Mouse (Mus musculus) ES-E14 (cell line): ENCODE results near the gene Slc9a9. TPM values are rescaled to one million over a fixed set of nuclear protein-coding genes. Genes with fewer than 3 reads are reported as not detected.

Source experiments
- DNase-seq: peaks from one replicate; pipeline ENCODE4 v3.0.0-alpha.2; 2013; ENCODE audit warnings: low read depth, low spot score
- H3K27ac ChIP-seq: 2 replicates; pipeline ENCODE4 v1.5.1; 2012; ENCODE audit warnings: low read depth, mild to moderate bottlenecking, low read length, moderate library complexity, mixed read lengths; ENCODE audit not compliant: poor library complexity, insufficient read depth, severe bottlenecking
- H3K36me3 ChIP-seq: 2 replicates; pipeline ENCODE4 v1.6.1; 2012; ENCODE audit warnings: mild to moderate bottlenecking, low read length, moderate library complexity, mixed read lengths; ENCODE audit not compliant: control insufficient read depth, poor library complexity, insufficient read depth, severe bottlenecking
- H3K4me1 ChIP-seq, 2 experiments: fragments of 150-350 bp in 1 of 2; sonication (generic) in 1 of 2; 2 replicates each; pipeline ENCODE4 v1.6.1; 2012; ENCODE audit warnings: low read length in 2 of 2, mild to moderate bottlenecking in 1 of 2, mixed read lengths in 1 of 2; ENCODE audit not compliant: control insufficient read depth in 2 of 2, insufficient read depth in 2 of 2, poor library complexity in 1 of 2
- H3K4me3 ChIP-seq, 2 experiments: fragments of 150-350 bp in 1 of 2; sonication (generic) in 1 of 2; 2 replicates each; pipeline ENCODE4 v1.5.1; 2012; ENCODE audit warnings: low read length in 2 of 2, low read depth in 1 of 2, mild to moderate bottlenecking in 1 of 2, mixed read lengths in 1 of 2; ENCODE audit not compliant: insufficient read depth in 1 of 2, poor library complexity in 1 of 2, severe bottlenecking in 1 of 2
- H3K9ac ChIP-seq: 2 replicates; pipeline ENCODE4 v1.6.1; 2012; ENCODE audit warnings: low read depth, mild to moderate bottlenecking, low read length, mixed read lengths; ENCODE audit not compliant: poor library complexity, insufficient read depth, severe bottlenecking
- H3K9me3 ChIP-seq: fragments of 150-350 bp; sonication (generic); 2 replicates; pipeline ENCODE4 v1.6.1; 2012; ENCODE audit warnings: low read depth, mild to moderate bottlenecking, low read length; ENCODE audit not compliant: control insufficient read depth, insufficient read depth
- CHD2 ChIP-seq: IDR thresholded peaks from 2 replicates; pipeline ENCODE4 v1.6.1; 2014; ENCODE audit warnings: mild to moderate bottlenecking, low read depth, low read length, inconsistent platforms
- HCFC1 ChIP-seq: IDR thresholded peaks from 2 replicates; pipeline ENCODE4 v1.6.1; 2012; ENCODE audit warnings: low read length, inconsistent platforms, borderline replicate concordance; ENCODE audit not compliant: insufficient read depth
- MAFK ChIP-seq: IDR thresholded peaks from 2 replicates; pipeline ENCODE4 v1.6.1; 2014; ENCODE audit warnings: mild to moderate bottlenecking, low read depth, low read length, inconsistent platforms; ENCODE audit not compliant: insufficient read depth
- ZC3H11A ChIP-seq: IDR thresholded peaks from 2 replicates; pipeline ENCODE4 v1.6.1; 2012; ENCODE audit warnings: low read depth, mild to moderate bottlenecking, inconsistent platforms, low read length, borderline replicate concordance
- ZNF384 ChIP-seq: IDR thresholded peaks from 2 replicates; pipeline ENCODE4 v1.6.1; 2012; ENCODE audit warnings: low read depth, low read length, inconsistent platforms
- in situ Hi-C, 2 experiments: fragments of 600-800 bp; cut with MboI; formaldehyde crosslinking; loops; one replicate each; pipeline ENCODE4 v1.15.1; 2025; ENCODE audit warnings: low sequenced_read_pairs in 2 of 2, inconsistent platforms in 1 of 2; ENCODE audit not compliant: unreplicated experiment in 2 of 2
- total RNA-seq: library from RNA; depleted of rRNA; stranded (reverse); fragments of 300-350 nt; gene quantifications from 2 replicates; pipeline ENCODE4 v1.2.3, GENCODE M21; 2012

Gene Slc9a9
- total RNA-seq, 1 experiment = 0.13 TPM

GRCm38 (mm10) chr9:94868557-94868956 lies 198.8 kb downstream of the Slc9a9 start:
- Histone ChIP-seq H3K9ac (no peak overlapping the region), H3K9me3 (no peaks in the 10 kb centered on the region)
- in situ Hi-C loops = no loop called here

DNA sequence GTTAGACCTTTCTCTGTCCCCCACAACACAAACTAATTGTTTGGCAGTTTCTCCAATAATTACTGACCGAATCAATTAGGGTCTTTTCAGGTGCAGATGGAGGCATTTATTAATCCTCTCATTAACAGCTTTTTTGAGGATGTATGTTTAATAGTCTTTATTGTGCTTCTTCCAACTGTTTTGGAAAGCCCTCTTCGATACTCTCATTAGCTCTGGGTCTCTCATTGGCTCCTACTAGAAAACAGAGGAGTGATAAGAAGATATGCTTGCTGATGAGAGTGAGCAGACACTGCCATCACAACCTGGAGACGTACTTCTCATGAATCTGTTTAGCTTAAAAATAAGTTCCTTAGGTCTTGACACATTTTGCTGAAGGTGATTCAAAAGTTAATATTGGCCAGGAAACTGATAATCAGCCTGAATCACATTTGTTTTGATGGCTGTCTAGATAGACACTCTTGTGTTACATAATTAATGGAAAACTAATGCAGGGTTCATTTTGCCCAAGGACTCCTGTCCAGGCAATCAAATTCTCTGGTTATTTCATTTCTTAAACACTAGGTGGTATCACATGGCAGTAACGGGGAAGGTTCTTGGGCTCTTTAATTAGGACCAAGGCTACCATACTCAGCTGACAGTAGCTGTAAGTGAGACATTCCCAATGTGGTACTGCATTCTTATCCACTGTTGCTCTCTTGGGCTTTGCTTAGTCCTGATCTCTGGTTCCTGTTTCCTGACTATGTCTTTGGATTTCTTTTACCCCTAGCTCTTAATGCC lies 199.5 kb downstream of the Slc9a9 start:
- TF ChIP-seq CHD2 (no peak), ZC3H11A (no peak), MAFK (no peak), HCFC1 (no peak), ZNF384 (no peak)
- H3K4me1 ChIP-seq = no peaks in the 10 kb centered on the region
- no peaks in the 10 kb centered on the region for H3K9me3 ChIP-seq
- no peak for DNase-seq
- in situ Hi-C loops = no loop called here
- H3K9ac ChIP-seq = no peak overlapping the region
- no peak overlapping the region for H3K4me3 ChIP-seq
- no peaks in the 10 kb centered on the region for H3K36me3 ChIP-seq
- no peak overlapping the region for H3K27ac ChIP-seq

More at GRCm38 (mm10) chr9:94868557-94868956, 198.8 kb downstream of the Slc9a9 start:
- H3K36me3 ChIP-seq = no peaks in the 10 kb centered on the region
- TF ChIP-seq ZNF384 (no peak), CHD2 (no peak), ZC3H11A (no peak), HCFC1 (no peak), MAFK (no peak)
- no peaks in the 10 kb centered on the region for H3K4me1 ChIP-seq
- H3K27ac ChIP-seq = no peak overlapping the region
- no peak for DNase-seq
- H3K4me3 ChIP-seq = no peak overlapping the region

DNA sequence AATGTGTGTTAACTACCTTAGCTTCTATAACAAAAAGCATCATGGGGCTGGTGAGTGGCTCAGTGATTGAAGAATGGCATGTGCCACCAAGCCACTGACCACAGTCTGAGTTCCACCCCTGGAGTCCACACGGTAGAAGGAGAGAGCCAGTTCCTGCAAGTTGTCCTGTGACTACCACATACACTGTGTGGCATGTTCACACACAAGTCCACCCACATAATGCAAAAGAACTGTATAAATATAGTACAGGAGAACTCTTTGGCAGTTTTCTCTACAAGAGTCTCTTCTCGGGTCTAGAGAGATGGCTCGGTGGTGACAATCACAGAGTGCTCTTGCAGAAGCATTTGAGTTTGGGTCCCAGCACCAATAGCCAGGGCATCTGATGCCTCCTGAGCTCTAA lies 212.8 kb downstream of the Slc9a9 start:
- DNase-seq = no peak
- no peaks in the 10 kb centered on the region for H3K36me3 ChIP-seq
- no peak overlapping the region for H3K9ac ChIP-seq
- H3K27ac ChIP-seq = no peak overlapping the region
- no peak overlapping the region for H3K4me3 ChIP-seq
- TF ChIP-seq HCFC1 = no peak
- no peak for TF ChIP-seq ZC3H11A
- no peak for TF ChIP-seq CHD2
- no peak for TF ChIP-seq MAFK
- no peak for TF ChIP-seq ZNF384
- H3K9me3 ChIP-seq = no peaks in the 10 kb centered on the region
- in situ Hi-C loops = no loop called here
- H3K4me1 ChIP-seq = no peaks in the 10 kb centered on the region

- no peak for DNase-seq
- TF ChIP-seq ZC3H11A (no peak), HCFC1 (no peak), CHD2 (no peak), MAFK (no peak), ZNF384 (no peak)
Observed at GRCm38 (mm10) chr9:94883435-94883834, 213.7 kb downstream of the Slc9a9 start.

More at GRCm38 (mm10) chr9:94883435-94883834, 213.7 kb downstream of the Slc9a9 start:
- H3K36me3 ChIP-seq = no peaks in the 10 kb centered on the region
- H3K4me3 ChIP-seq = no peak overlapping the region
- no peak overlapping the region for H3K9ac ChIP-seq
- H3K4me1 ChIP-seq = no peaks in the 10 kb centered on the region
- no peaks in the 10 kb centered on the region for H3K9me3 ChIP-seq
- in situ Hi-C loops = no loop called here
- H3K27ac ChIP-seq = no peak overlapping the region
